Mouse (Mus musculus) kidney, embryonic 14.5 days (tissue): ENCODE data around the gene Pdxdc1. TPM values are rescaled to one million over a fixed set of nuclear protein-coding genes. Genes with fewer than 3 reads are reported as not detected.
"Not testable (repeated sequence)": the region's sequence is repeated elsewhere in the genome, so short reads cannot be mapped to it uniquely, and the experiment has no call there.

ENCODE experiments used
- ATAC-seq: fragments of 200-750 bp; cut with Nextera tagmentation; 2 replicates; pipeline ENCODE4 v1.8.0; 2017; ENCODE audit warnings: moderate number of reproducible peaks, mild to moderate bottlenecking, moderate TSS enrichment, moderate library complexity; ENCODE audit not compliant: low FRiP score, low TSS enrichment
- H3K27ac ChIP-seq: fragments of 300-500 bp; sonication (generic); 2 replicates; pipeline ENCODE4 v1.5.1; 2014; ENCODE audit warnings: low read depth, mild to moderate bottlenecking, low read length, moderate library complexity, mixed read lengths
- H3K27me3 ChIP-seq: fragments of 300-500 bp; sonication (generic); 2 replicates; pipeline ENCODE4 v1.6.1; 2014; ENCODE audit warnings: mild to moderate bottlenecking, low read length; ENCODE audit not compliant: control insufficient read depth, insufficient read depth
- H3K36me3 ChIP-seq: fragments of 300-500 bp; sonication (generic); 2 replicates; pipeline ENCODE4 v1.6.1; 2014; ENCODE audit warnings: low read length, mixed read lengths; ENCODE audit not compliant: control insufficient read depth, insufficient read depth
- H3K4me1 ChIP-seq: fragments of 300-500 bp; sonication (generic); 2 replicates; pipeline ENCODE4 v1.6.1; 2014; ENCODE audit warnings: low read length, mixed read lengths; ENCODE audit not compliant: control insufficient read depth, insufficient read depth
- H3K4me2 ChIP-seq: fragments of 300-500 bp; sonication (generic); replicated peaks from 2 replicates; pipeline ENCODE4 v1.6.1; 2014; ENCODE audit warnings: low read depth, mild to moderate bottlenecking, low read length
- H3K4me3 ChIP-seq: fragments of 300-500 bp; sonication (generic); 2 replicates; pipeline ENCODE4 v1.5.1; 2014; ENCODE audit warnings: mild to moderate bottlenecking, low read length
- H3K9ac ChIP-seq: fragments of 300-500 bp; sonication (generic); 2 replicates; pipeline ENCODE4 v1.6.1; 2014; ENCODE audit warnings: low read depth, mild to moderate bottlenecking, low read length, moderate library complexity
- H3K9me3 ChIP-seq: fragments of 300-500 bp; sonication (generic); 2 replicates; pipeline ENCODE4 v1.6.1; 2016; ENCODE audit warnings: low read length; ENCODE audit not compliant: control insufficient read depth
- WGBS: fragments of 180-500 bp; shearing (Covaris S2); extraction: QIAGEN DNeasy Blood & Tissue Kit; methylation state at CpG from one replicate; pipeline ENCODE4 v1.1.7; 2014; 5-methylcytosine and 5-hydroxymethylcytosine counted together
- polyA plus RNA-seq: library from polyadenylated mRNA; unstranded; fragments of >200 nt; fragmentation: Nextera tagmentation; extraction: Ambion mirVana; gene quantifications from 2 replicates; pipeline ENCODE4 v1.2.1, GENCODE M21; 2014

Gene Pdxdc1
- polyA plus RNA-seq, 1 experiment from 2014 or later = 87.5 TPM

DNA sequence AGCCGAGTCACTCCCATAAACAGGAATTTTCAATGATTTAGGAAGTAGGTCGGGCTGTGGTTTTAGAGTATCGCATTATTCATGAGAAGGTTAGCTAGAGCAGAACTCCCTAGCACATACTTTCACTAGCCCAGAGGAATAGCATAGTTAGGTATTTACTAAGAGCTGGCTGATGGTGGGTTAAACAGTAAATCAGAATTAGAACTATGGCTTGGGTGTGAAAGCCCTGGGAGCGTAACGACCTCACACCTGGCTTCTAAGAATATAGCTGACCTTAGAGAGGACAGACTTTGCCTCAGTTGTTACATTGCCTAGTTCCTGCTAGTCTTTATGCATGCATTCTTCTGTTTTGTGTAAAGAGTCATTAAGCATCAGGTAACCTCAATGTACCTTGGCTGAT, 20.0 kb upstream of the Pdxdc1 start:
- H3K27ac ChIP-seq, H3K9ac ChIP-seq, H3K27me3 ChIP-seq, H3K4me2 ChIP-seq, H3K4me3 ChIP-seq, H3K9me3 ChIP-seq, H3K4me1 ChIP-seq, ATAC-seq, H3K36me3 ChIP-seq: not testable (repeated sequence)
- WGBS = 84% methylated on average over 5 of the region's 5 CpGs

DNA sequence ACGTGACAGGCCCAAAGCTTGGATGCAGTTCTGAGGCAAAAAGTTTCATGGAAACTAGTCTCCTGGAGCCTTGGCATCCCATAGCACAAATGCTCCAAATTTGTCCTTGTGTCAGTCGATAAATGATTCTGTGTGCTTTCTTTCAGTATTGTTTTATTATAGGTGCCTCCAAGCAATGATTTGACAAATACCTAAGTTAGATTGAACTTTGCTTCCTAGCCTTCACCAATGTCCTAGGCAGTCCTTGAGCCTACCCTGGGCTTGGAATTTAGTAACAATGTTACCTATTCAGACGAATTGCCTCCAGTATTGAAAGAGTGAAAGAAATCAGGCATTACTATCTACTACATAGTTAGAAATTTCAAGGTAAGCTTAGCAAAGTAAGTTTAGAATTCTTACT, 19.6 kb upstream of the Pdxdc1 start:
- H3K4me1 ChIP-seq = not testable (repeated sequence)

DNA sequence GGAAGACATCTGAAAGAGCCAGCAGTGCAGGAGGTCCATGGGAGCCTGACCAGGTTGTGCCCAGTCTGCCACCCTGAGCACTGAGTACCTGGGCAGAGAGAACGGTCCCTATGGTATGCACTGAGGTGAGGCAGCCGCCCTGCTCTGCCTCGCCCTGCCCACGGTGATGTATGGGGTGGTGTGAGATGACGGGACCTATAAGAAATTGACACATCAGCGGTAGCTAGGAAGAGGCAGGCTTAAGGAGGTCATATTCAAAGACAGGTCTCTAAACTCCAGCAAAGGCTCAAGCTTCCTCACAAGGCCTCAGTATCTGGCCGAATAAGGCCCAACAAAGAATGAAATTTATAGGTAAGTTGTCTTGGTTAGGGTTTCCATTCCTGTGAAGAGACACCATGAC, 18.9 kb upstream of the Pdxdc1 start:
- Histone ChIP-seq H3K36me3 (no peaks in the 10 kb centered on the region), H3K4me2 (no peak overlapping the region), H3K4me3 (no peak overlapping the region), H3K9ac (no peak overlapping the region), H3K27ac (no peak overlapping the region), H3K27me3 (no peaks in the 10 kb centered on the region), H3K4me1 (no peaks in the 10 kb centered on the region), H3K9me3 (no peaks in the 10 kb centered on the region; the same call in 1 of the 2 replicates)
- WGBS = 91% methylated on average over 7 of the region's 7 CpGs
- no peak for ATAC-seq

More for the DNA sequence above, 19.6 kb upstream of the Pdxdc1 start:
- not testable (repeated sequence) for H3K9ac ChIP-seq, H3K4me2 ChIP-seq, ATAC-seq, H3K27me3 ChIP-seq, H3K9me3 ChIP-seq, H3K4me3 ChIP-seq, H3K27ac ChIP-seq, H3K36me3 ChIP-seq
- 91% methylated on average over 3 of the region's 3 CpGs for WGBS

GRCm38 (mm10) chr16:13921063-13921462, 18.1 kb upstream of the Pdxdc1 start:
- Histone ChIP-seq H3K9me3 (no peaks in the 10 kb centered on the region; the same call in 1 of the 2 replicates), H3K36me3 (no peaks in the 10 kb centered on the region), H3K4me1 (no peaks in the 10 kb centered on the region), H3K9ac (no peak overlapping the region), H3K4me3 (no peak overlapping the region), H3K27me3 (no peaks in the 10 kb centered on the region), H3K27ac (no peak overlapping the region), H3K4me2 (no peak overlapping the region)
- WGBS = 87% methylated on average over 6 of the region's 6 CpGs
- ATAC-seq = no peak

DNA sequence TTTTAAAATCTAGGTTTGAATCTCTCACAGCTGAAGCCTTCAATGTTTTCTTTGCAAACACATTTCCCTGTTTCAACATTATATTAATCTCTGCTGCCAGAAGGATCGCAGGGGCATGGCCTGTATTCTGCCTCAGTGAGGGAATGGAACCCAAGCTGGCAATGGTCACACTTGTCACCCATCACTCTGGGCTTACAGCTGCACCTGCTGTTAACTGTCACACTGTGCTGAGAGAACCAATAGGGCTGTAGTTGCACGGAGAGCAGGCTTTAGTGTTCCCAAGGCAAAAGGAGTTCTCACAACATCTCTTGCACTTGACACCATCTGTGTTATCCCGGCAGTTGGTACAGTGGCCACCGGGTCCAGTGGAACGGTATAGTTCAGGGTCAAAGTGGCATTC, 17.2 kb upstream of the Pdxdc1 start:
- Histone ChIP-seq H3K4me3 (no peak overlapping the region), H3K4me1 (no peaks in the 10 kb centered on the region), H3K27ac (no peak overlapping the region), H3K9ac (no peak overlapping the region), H3K9me3 (no peaks in the 10 kb centered on the region; the same call in 1 of the 2 replicates), H3K27me3 (no peaks in the 10 kb centered on the region), H3K36me3 (no peaks in the 10 kb centered on the region), H3K4me2 (no peak overlapping the region)
- no peak for ATAC-seq
- WGBS = 93% methylated on average over 5 of the region's 5 CpGs

DNA sequence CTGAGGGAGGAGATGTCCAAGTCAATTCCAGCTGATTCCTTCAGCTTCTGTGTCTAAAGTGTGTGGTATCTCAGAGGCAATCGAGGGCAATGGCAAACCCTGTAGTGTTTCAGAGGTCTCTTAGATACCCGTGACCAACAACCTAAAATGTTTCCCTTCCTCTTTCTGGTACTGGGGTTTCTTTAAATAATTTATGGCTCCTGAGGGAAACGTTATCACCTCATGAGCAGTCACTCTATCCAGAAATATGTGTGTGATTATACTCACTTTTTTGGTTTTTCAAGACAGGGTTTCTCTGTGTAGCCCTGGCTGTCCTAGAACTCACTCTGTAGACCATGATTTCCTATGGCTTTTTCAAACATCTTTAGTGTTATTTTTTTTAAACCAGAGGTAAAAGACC, 4.4 kb upstream of the Pdxdc1 start:
- Histone ChIP-seq H3K4me1 (no peaks in the 10 kb centered on the region), H3K9ac (no peak overlapping the region), H3K36me3 (no peaks in the 10 kb centered on the region), H3K4me3 (no peak overlapping the region), H3K9me3 (no peaks in the 10 kb centered on the region), H3K27me3 (no peaks in the 10 kb centered on the region), H3K4me2 (no peak overlapping the region), H3K27ac (no peak overlapping the region)
- ATAC-seq = no peak
- WGBS = 69% methylated on average over 3 of the region's 3 CpGs

DNA sequence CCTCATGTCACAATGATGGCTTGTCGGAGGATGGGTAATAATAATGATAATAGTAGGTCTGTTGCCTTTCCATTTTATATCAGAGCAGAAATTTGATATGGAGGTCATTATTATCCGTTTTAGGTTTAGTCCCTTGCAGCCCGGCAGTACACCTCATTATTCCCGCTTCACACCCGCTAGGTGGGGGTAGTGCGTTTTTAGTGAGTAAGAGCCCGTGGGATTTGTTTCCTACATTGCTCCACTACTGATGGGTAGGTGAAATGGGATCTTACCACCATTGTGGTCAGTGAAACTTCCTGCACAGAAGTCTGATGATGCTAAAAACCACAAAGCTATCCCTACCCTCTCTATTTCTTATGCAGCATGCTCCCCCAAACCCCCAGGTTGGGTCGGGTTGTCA, 557 bp upstream of the Pdxdc1 start:
- Histone ChIP-seq H3K36me3 (no peaks in the 10 kb centered on the region), H3K4me3 (peak overlapping the region; percentile 95), H3K27me3 (no peaks in the 10 kb centered on the region), H3K4me1 (peaks cover 8% of the 10 kb centered on the region), H3K9ac (peak overlapping the region; percentile 88), H3K4me2 (peak overlapping the region; percentile 86), H3K9me3 (no peaks in the 10 kb centered on the region), H3K27ac (peak overlapping the region; percentile 81)
- ATAC-seq = peak; percentile 87
- WGBS = 7% methylated on average over 8 of the region's 8 CpGs

GRCm38 (mm10) chr16:13902397-13902831, 517 bp downstream of the Pdxdc1 start:
- H3K9me3 ChIP-seq = no peaks in the 10 kb centered on the region
- peak overlapping the region; percentile 86 for H3K4me2 ChIP-seq
- peaks cover 8% of the 10 kb centered on the region for H3K4me1 ChIP-seq
- H3K4me3 ChIP-seq = peak overlapping the region; percentile 95
- no peaks in the 10 kb centered on the region for H3K27me3 ChIP-seq
- H3K9ac ChIP-seq = peak overlapping the region; percentile 88
- H3K27ac ChIP-seq = peak overlapping the region; percentile 81
- no peak for ATAC-seq
- no peaks in the 10 kb centered on the region for H3K36me3 ChIP-seq
- WGBS = under 1% methylated on average over 30 of the region's 30 CpGs

DNA sequence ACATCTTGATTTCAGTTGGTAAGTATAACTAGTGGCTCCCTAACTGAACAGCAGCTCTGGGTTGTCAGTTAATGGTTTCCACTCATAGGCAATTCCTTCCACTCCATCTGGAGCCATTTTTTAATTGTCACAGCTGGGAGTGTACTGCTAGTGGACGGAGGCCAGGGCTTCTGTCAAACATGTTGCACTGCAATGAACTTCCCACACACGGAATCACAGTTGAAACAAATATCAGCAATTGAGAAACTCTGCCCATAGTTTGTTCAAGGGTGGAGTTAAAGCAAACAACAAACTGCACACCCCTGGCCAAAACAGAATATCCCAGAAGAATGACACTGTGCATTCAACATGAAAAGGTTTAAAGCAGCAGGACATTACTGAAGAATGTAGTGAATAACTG, 4.0 kb downstream of the Pdxdc1 start:
- Histone ChIP-seq H3K27me3 (no peaks in the 10 kb centered on the region), H3K36me3 (no peaks in the 10 kb centered on the region), H3K27ac (no peak overlapping the region), H3K4me2 (no peak overlapping the region), H3K4me3 (no peak overlapping the region), H3K9ac (no peak overlapping the region), H3K4me1 (peaks cover 8% of the 10 kb centered on the region), H3K9me3 (no peaks in the 10 kb centered on the region)
- no peak for ATAC-seq
- WGBS = 60% methylated on average over 2 of the region's 2 CpGs
